Mouse (Mus musculus): Measurements from ENCODE around the gene Il27ra. TPM values are rescaled to one million over a fixed set of nuclear protein-coding genes. Genes with fewer than 3 reads are reported as not detected.

The Il27ra gene
- polyA plus RNA-seq, 1 experiment from 2014 or later, result 0.23 TPM

DNA sequence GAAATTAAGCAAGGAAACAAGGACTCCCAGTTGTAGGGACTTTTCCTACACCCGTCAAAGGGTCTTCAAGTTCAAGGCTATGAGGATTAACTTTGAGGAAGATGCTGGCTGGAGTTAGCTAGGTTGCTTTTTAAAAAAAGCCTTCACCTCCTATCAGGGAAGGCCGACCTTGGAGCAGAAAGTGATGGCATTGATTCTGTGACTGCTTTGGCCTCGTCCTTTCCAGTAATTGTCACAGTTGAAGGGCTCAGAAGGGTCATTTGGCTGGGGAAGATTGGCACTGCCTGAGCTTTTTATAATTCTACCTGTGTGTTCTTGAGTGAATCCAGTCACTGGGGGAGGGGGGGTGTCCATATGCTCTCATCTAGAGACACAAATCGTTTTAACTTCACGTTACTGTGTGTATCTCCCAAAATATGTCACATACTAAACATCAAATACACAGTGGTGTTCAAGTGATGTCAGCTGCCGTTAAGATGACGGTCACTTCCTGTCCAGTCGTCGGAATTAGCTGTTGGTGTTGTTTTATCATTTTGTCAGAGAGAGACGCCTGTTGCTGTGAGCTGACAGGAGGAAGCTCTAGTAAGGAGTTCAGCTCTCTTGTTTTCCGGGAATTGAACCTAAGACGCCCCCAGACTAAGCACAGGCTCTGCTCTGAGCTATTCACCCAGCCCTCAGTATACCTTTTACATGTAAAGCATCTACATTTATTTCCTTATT is 26.1 kb upstream of the Il27ra start:
- Histone ChIP-seq H3K27ac (ENCODE audit: low read depth, low read length) (no peak overlapping the region), H3K4me2 (no peak overlapping the region), H3K9ac (ENCODE audit: low read length) (no peak overlapping the region), H3K4me1 (ENCODE audit: control insufficient read depth, insufficient read depth, low read length) (peaks cover 20% of the 10 kb centered on the region), H3K9me3 (ENCODE audit: control insufficient read depth, low read length) (no peaks in the 10 kb centered on the region), H3K4me3 (ENCODE audit: low read depth, low read length) (no peak overlapping the region), H3K27me3 (ENCODE audit: control insufficient read depth, insufficient read depth, low read length) (no peaks in the 10 kb centered on the region), H3K36me3 (ENCODE audit: control insufficient read depth, insufficient read depth, low read length) (no peaks in the 10 kb centered on the region)
- DNase-seq (ENCODE audit: low spot score, missing footprints) (no peak), ATAC-seq (ENCODE audit: low FRiP score) (no peak)
- WGBS, result 79% methylated on average over 12 of the region's 12 CpGs

DNA sequence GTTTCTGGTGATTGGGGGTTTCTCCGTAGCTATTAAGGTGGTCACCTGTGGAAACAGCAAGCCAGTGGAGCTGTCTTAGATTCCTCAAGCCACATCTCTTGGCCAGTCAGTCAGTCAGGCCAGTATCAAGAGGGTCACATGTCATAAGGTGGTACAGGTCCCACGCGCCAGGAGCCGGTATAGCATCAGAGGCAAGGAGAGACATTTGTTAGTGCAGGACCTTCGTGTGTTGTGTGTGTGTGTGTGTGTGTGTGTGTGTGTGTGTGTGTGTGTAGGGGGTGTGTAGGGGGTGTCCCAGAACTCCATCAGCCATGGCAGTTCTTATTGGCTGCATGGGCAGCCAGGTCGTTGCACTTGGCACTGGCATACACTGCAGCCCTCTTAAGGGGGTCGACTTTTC is 25.5 kb upstream of the Il27ra start:
- 84% methylated on average over 7 of the region's 7 CpGs for WGBS

GRCm38 (mm10) chr8:84067047-84067573 is 24.7 kb upstream of the Il27ra start:
- H3K4me1 ChIP-seq (ENCODE audit: control insufficient read depth, insufficient read depth, low read length), result peaks cover 15% of the 10 kb centered on the region
- under 1% methylated on average over 49 of the region's 58 CpGs for WGBS
- no peaks in the 10 kb centered on the region for H3K27me3 ChIP-seq (ENCODE audit: control insufficient read depth, insufficient read depth, low read length)
- no peaks in the 10 kb centered on the region for H3K9me3 ChIP-seq (ENCODE audit: control insufficient read depth, low read length)
- DNase-seq (ENCODE audit: low spot score, missing footprints), result peak; percentile 99
- peak overlapping the region; percentile 95 for H3K4me3 ChIP-seq (ENCODE audit: low read depth, low read length)
- ATAC-seq (ENCODE audit: low FRiP score), result peak; percentile 75
- no peaks in the 10 kb centered on the region for H3K36me3 ChIP-seq (ENCODE audit: control insufficient read depth, insufficient read depth, low read length)
- peak overlapping the region; percentile 95 for H3K27ac ChIP-seq (ENCODE audit: low read depth, low read length)
- peak overlapping the region; percentile 37 for H3K4me2 ChIP-seq
- peak overlapping the region; percentile 87 for H3K9ac ChIP-seq (ENCODE audit: low read length)

More for the DNA sequence above, 25.5 kb upstream of the Il27ra start:
- no peak overlapping the region for H3K27ac ChIP-seq (ENCODE audit: low read depth, low read length)
- H3K9ac ChIP-seq (ENCODE audit: low read length), result no peak overlapping the region
- ATAC-seq (ENCODE audit: low FRiP score) (no peak), DNase-seq (ENCODE audit: low spot score, missing footprints) (no peak)
- no peak overlapping the region for H3K4me3 ChIP-seq (ENCODE audit: low read depth, low read length)
- no peaks in the 10 kb centered on the region for H3K9me3 ChIP-seq (ENCODE audit: control insufficient read depth, low read length)
- H3K4me1 ChIP-seq (ENCODE audit: control insufficient read depth, insufficient read depth, low read length), result peaks cover 15% of the 10 kb centered on the region
- peak overlapping the region; percentile 37 for H3K4me2 ChIP-seq
- no peaks in the 10 kb centered on the region for H3K27me3 ChIP-seq (ENCODE audit: control insufficient read depth, insufficient read depth, low read length)
- no peaks in the 10 kb centered on the region for H3K36me3 ChIP-seq (ENCODE audit: control insufficient read depth, insufficient read depth, low read length)

GRCm38 (mm10) chr8:84066291-84066930 is 24.0 kb upstream of the Il27ra start, which contains the start of gene Rfx1:
Gene Rfx1 (plus strand): TSS chr8:84066834.
- no peaks in the 10 kb centered on the region for H3K27me3 ChIP-seq (ENCODE audit: control insufficient read depth, insufficient read depth, low read length)
- H3K4me3 ChIP-seq (ENCODE audit: low read depth, low read length), result peak within 1 kb of the TSS; percentile 95
- no peaks in the 10 kb centered on the region for H3K9me3 ChIP-seq (ENCODE audit: control insufficient read depth, low read length)
- WGBS, result under 1% methylated on average over 51 of the region's 51 CpGs
- H3K36me3 ChIP-seq (ENCODE audit: control insufficient read depth, insufficient read depth, low read length), result no peaks in the 10 kb centered on the region
- peak within 1 kb of the TSS; percentile 95 for H3K27ac ChIP-seq (ENCODE audit: low read depth, low read length)
- H3K9ac ChIP-seq (ENCODE audit: low read length), result peak within 1 kb of the TSS; percentile 87
- DNase-seq (ENCODE audit: low spot score, missing footprints) (peak; percentile 99), ATAC-seq (ENCODE audit: low FRiP score) (peak; percentile 98)
- peaks cover 15% of the 10 kb centered on the region for H3K4me1 ChIP-seq (ENCODE audit: control insufficient read depth, insufficient read depth, low read length)
- H3K4me2 ChIP-seq, result peak within 1 kb of the TSS; percentile 68

- 30% methylated on average over 5 of the region's 5 CpGs for WGBS
- ATAC-seq (ENCODE audit: low FRiP score), result no peak
Observed at GRCm38 (mm10) chr8:84065457-84066072, 23.2 kb upstream of the Il27ra start.

GRCm38 (mm10) chr8:84065037-84065436 is 22.6 kb upstream of the Il27ra start, which contains the start of gene Gm10643:
Gene Gm10643 (minus strand): TSS chr8:84065137.
- Histone ChIP-seq H3K36me3 (ENCODE audit: control insufficient read depth, insufficient read depth, low read length) (no peaks in the 10 kb centered on the region), H3K4me1 (ENCODE audit: control insufficient read depth, insufficient read depth, low read length) (peaks cover 14% of the 10 kb centered on the region), H3K4me2 (peak within 1 kb of the TSS; percentile 68), H3K9ac (ENCODE audit: low read length) (peak within 1 kb of the TSS; percentile 66), H3K27me3 (ENCODE audit: control insufficient read depth, insufficient read depth, low read length) (no peaks in the 10 kb centered on the region), H3K27ac (ENCODE audit: low read depth, low read length) (peak within 1 kb of the TSS; percentile 30; the same call in 1 of the 2 replicates), H3K9me3 (ENCODE audit: control insufficient read depth, low read length) (no peaks in the 10 kb centered on the region), H3K4me3 (ENCODE audit: low read depth, low read length) (peak within 1 kb of the TSS; percentile 95)
- ATAC-seq (ENCODE audit: low FRiP score) (no peak), DNase-seq (ENCODE audit: low spot score, missing footprints) (no peak)
- WGBS, result 88% methylated on average over 1 of the region's 1 CpGs

More at GRCm38 (mm10) chr8:84065457-84066072, 23.2 kb upstream of the Il27ra start:
- Histone ChIP-seq H3K9ac (ENCODE audit: low read length) (peak overlapping the region; percentile 66), H3K27me3 (ENCODE audit: control insufficient read depth, insufficient read depth, low read length) (no peaks in the 10 kb centered on the region), H3K4me3 (ENCODE audit: low read depth, low read length) (peak overlapping the region; percentile 95), H3K27ac (ENCODE audit: low read depth, low read length) (peak overlapping the region; percentile 30; the same call in 1 of the 2 replicates), H3K4me1 (ENCODE audit: control insufficient read depth, insufficient read depth, low read length) (peaks cover 15% of the 10 kb centered on the region), H3K9me3 (ENCODE audit: control insufficient read depth, low read length) (no peaks in the 10 kb centered on the region), H3K4me2 (peak overlapping the region; percentile 68), H3K36me3 (ENCODE audit: control insufficient read depth, insufficient read depth, low read length) (no peaks in the 10 kb centered on the region)
- DNase-seq (ENCODE audit: low spot score, missing footprints), result no peak

- no peak overlapping the region for H3K9ac ChIP-seq (ENCODE audit: low read length)
- DNase-seq (ENCODE audit: low spot score, missing footprints) (no peak), ATAC-seq (ENCODE audit: low FRiP score) (no peak)
- no peak overlapping the region for H3K4me2 ChIP-seq
- no peaks in the 10 kb centered on the region for H3K36me3 ChIP-seq (ENCODE audit: control insufficient read depth, insufficient read depth, low read length)
- no peak overlapping the region for H3K27ac ChIP-seq (ENCODE audit: low read depth, low read length)
- no peak overlapping the region for H3K4me3 ChIP-seq (ENCODE audit: low read depth, low read length)
- H3K27me3 ChIP-seq (ENCODE audit: control insufficient read depth, insufficient read depth, low read length), result no peaks in the 10 kb centered on the region
- no peaks in the 10 kb centered on the region for H3K9me3 ChIP-seq (ENCODE audit: control insufficient read depth, low read length)
- H3K4me1 ChIP-seq (ENCODE audit: control insufficient read depth, insufficient read depth, low read length), result peaks cover 4% of the 10 kb centered on the region
- 75% methylated on average over 8 of the region's 8 CpGs for WGBS
Observed at GRCm38 (mm10) chr8:84063861-84064610, 21.6 kb upstream of the Il27ra start.

GRCm38 (mm10) chr8:84060245-84060644 is 17.9 kb upstream of the Il27ra start:
- no peak for DNase-seq (ENCODE audit: low spot score, missing footprints)
- WGBS, result 90% methylated on average over 2 of the region's 2 CpGs
- Histone ChIP-seq H3K27me3 (ENCODE audit: control insufficient read depth, insufficient read depth, low read length) (no peaks in the 10 kb centered on the region), H3K27ac (ENCODE audit: low read depth, low read length) (no peak overlapping the region), H3K4me2 (no peak overlapping the region), H3K9me3 (ENCODE audit: control insufficient read depth, low read length) (no peaks in the 10 kb centered on the region), H3K9ac (ENCODE audit: low read length) (no peak overlapping the region), H3K36me3 (ENCODE audit: control insufficient read depth, insufficient read depth, low read length) (no peaks in the 10 kb centered on the region), H3K4me3 (ENCODE audit: low read depth, low read length) (no peak overlapping the region), H3K4me1 (ENCODE audit: control insufficient read depth, insufficient read depth, low read length) (no peaks in the 10 kb centered on the region)
- ATAC-seq (ENCODE audit: low FRiP score), result no peak

All from midbrain, embryonic 11.5 days (tissue).